Mouse (Mus musculus) T-cell, adult 2 months (primary cell): ENCODE measurements around the gene Shd.
A peak's percentile ranks its signal among the peaks of the same experiment; 100 is the strongest.

Experiments used
- DNase-seq: peaks from one replicate; pipeline ENCODE4 v3.0.0; 2022; ENCODE audit warnings: low spot score

The Shd gene

GRCm38 (mm10) chr17:56008356-56009087 lies 38.3 kb downstream of the Shd start:
- DNase-seq: peak; percentile 90

- peak; percentile 89 for DNase-seq
Measured at GRCm38 (mm10) chr17:56009088-56009961, 39.1 kb downstream of the Shd start.

GRCm38 (mm10) chr17:56009962-56010240 lies 39.6 kb downstream of the Shd start:
- no peak for DNase-seq

GRCm38 (mm10) chr17:56010255-56010654 lies 40.0 kb downstream of the Shd start:
- DNase-seq: no peak

GRCm38 (mm10) chr17:56010681-56011080 lies 40.4 kb downstream of the Shd start:
- peak; percentile 71 for DNase-seq

GRCm38 (mm10) chr17:56011441-56011840 lies 41.2 kb downstream of the Shd start:
- DNase-seq: no peak

- no peak for DNase-seq
Measured at GRCm38 (mm10) chr17:56015293-56015692, 45.0 kb downstream of the Shd start.

- no peak for DNase-seq
Measured at GRCm38 (mm10) chr17:56016382-56016781, 46.1 kb downstream of the Shd start.

- no peak for DNase-seq
Measured at GRCm38 (mm10) chr17:56016793-56017785, 46.8 kb downstream of the Shd start.

- no peak for DNase-seq
Measured at GRCm38 (mm10) chr17:56017848-56018247, 47.6 kb downstream of the Shd start.

GRCm38 (mm10) chr17:56018347-56019131 lies 48.3 kb downstream of the Shd start:
- peak; percentile 69 for DNase-seq

GRCm38 (mm10) chr17:56020400-56021084 lies 50.3 kb downstream of the Shd start:
- no peak for DNase-seq

GRCm38 (mm10) chr17:56021161-56021910 lies 51.1 kb downstream of the Shd start:
- DNase-seq: peak; percentile 78

GRCm38 (mm10) chr17:56022131-56022988 lies 52.1 kb downstream of the Shd start:
- peak; percentile 46 for DNase-seq

GRCm38 (mm10) chr17:56022989-56023290 lies 52.7 kb downstream of the Shd start:
- DNase-seq: no peak

GRCm38 (mm10) chr17:56023386-56023785 lies 53.1 kb downstream of the Shd start:
- DNase-seq: peak; percentile 37

GRCm38 (mm10) chr17:56024476-56024875 lies 54.2 kb downstream of the Shd start:
- no peak for DNase-seq

GRCm38 (mm10) chr17:56024931-56025330 lies 54.7 kb downstream of the Shd start:
- no peak for DNase-seq
